Mouse (Mus musculus) CH12.LX (cell line): ENCODE data around the gene Gm20388. TPM values are rescaled to one million over a fixed set of nuclear protein-coding genes. Genes with fewer than 3 reads are reported as not detected.
A peak's percentile ranks its signal among the peaks of the same experiment; 100 is the strongest.

Experiments
- DNase-seq: peaks from one replicate; pipeline ENCODE4 v3.0.0-alpha.2; 2013; ENCODE audit errors: extremely low read depth
- H3K27ac ChIP-seq: 2 replicates; pipeline ENCODE4 v1.5.1; 2012; ENCODE audit warnings: low read depth, mild to moderate bottlenecking, control low read depth, moderate library complexity; ENCODE audit not compliant: insufficient read depth
- H3K27me3 ChIP-seq: replicated peaks from 2 replicates; pipeline ENCODE3; 2012; ENCODE audit warnings: inconsistent platforms
- H3K36me3 ChIP-seq, 2 experiments: replicated peaks in 1 of 2; 2 replicates each; pipeline versions ENCODE3 to v1.6.1; 2012; ENCODE audit warnings: inconsistent platforms in 1 of 2, low read length in 1 of 2, mild to moderate bottlenecking in 1 of 2, mixed read lengths in 1 of 2, moderate library complexity in 1 of 2; ENCODE audit not compliant: control insufficient read depth in 1 of 2, insufficient read depth in 1 of 2
- H3K4me1 ChIP-seq, 2 experiments: 2 replicates each; pipeline ENCODE4 v1.6.1; 2012; ENCODE audit warnings: inconsistent platforms in 1 of 2, moderate library complexity in 1 of 2; ENCODE audit not compliant: insufficient read depth in 2 of 2, control insufficient read depth in 1 of 2
- H3K4me2 ChIP-seq: 2 replicates; pipeline ENCODE4 v1.6.1; 2012; ENCODE audit warnings: low read depth, mild to moderate bottlenecking, control low read depth; ENCODE audit not compliant: poor library complexity, insufficient read depth, severe bottlenecking
- H3K4me3 ChIP-seq, 3 experiments: fragments of 150-350 bp in 1 of 3; sonication (generic) in 1 of 3; replicated peaks in 1 of 3; 2 replicates each; pipeline versions ENCODE3 to v1.5.1; 2011 to 2012; ENCODE audit warnings: low read depth in 2 of 3, low read length in 2 of 3, mild to moderate bottlenecking in 2 of 3, moderate library complexity in 2 of 3, control low read depth in 1 of 3, improper control_type of control experiment in 1 of 3, inconsistent platforms in 1 of 3, mixed read lengths in 1 of 3; ENCODE audit not compliant: poor library complexity in 1 of 3
- H3K79me2 ChIP-seq: replicated peaks from 2 replicates; pipeline ENCODE4 v1.6.1; 2012; ENCODE audit warnings: mild to moderate bottlenecking, moderate library complexity; ENCODE audit not compliant: control insufficient read depth, poor library complexity, insufficient read depth, severe bottlenecking; ENCODE audit errors: extremely low read depth
- H3K9ac ChIP-seq: 2 replicates; pipeline ENCODE4 v1.6.1; 2012; ENCODE audit warnings: low read depth, mild to moderate bottlenecking, control low read depth, moderate library complexity; ENCODE audit not compliant: insufficient read depth
- H3K9me3 ChIP-seq: replicated peaks from 2 replicates; pipeline ENCODE3; 2012; ENCODE audit warnings: low read length, inconsistent platforms, mixed read lengths
- BHLHE40 ChIP-seq: IDR thresholded peaks from 2 replicates; pipeline ENCODE4 v1.6.1; 2011; ENCODE audit warnings: mild to moderate bottlenecking, low read depth, low read length, improper control_type of control experiment
- ELF1 ChIP-seq: IDR thresholded peaks from 2 replicates; pipeline ENCODE4 v1.6.1; 2014; ENCODE audit warnings: low read depth, mild to moderate bottlenecking, inconsistent platforms, low read length, improper control_type of control experiment
- EP300 ChIP-seq: IDR thresholded peaks from 2 replicates; pipeline ENCODE4 v1.6.1; 2011; ENCODE audit warnings: low read length, improper control_type of control experiment
- ETS1 ChIP-seq: conservative IDR thresholded peaks from 2 replicates; pipeline ENCODE4 v1.6.1; 2012; ENCODE audit warnings: low read depth, mild to moderate bottlenecking, inconsistent platforms, low read length, improper control_type of control experiment, moderate library complexity
- IRF4 ChIP-seq: IDR thresholded peaks from 2 replicates; pipeline ENCODE4 v1.6.1; 2014; ENCODE audit warnings: low read depth, mild to moderate bottlenecking, inconsistent platforms, low read length, improper control_type of control experiment
- MAFK ChIP-seq: IDR thresholded peaks from 2 replicates; pipeline ENCODE4 v1.6.1; 2011; ENCODE audit warnings: low read length, improper control_type of control experiment; ENCODE audit not compliant: insufficient replicate concordance
- MAX ChIP-seq: IDR thresholded peaks from 2 replicates; pipeline ENCODE4 v1.6.1; 2011; ENCODE audit warnings: low read length, improper control_type of control experiment
- MAZ ChIP-seq: IDR thresholded peaks from 2 replicates; pipeline ENCODE4 v1.6.1; 2012; ENCODE audit warnings: low read depth, mild to moderate bottlenecking, inconsistent platforms, low read length, improper control_type of control experiment, moderate library complexity
- MEF2A ChIP-seq: IDR thresholded peaks from 2 replicates; pipeline ENCODE4 v1.6.1; 2014; ENCODE audit warnings: low read depth, mild to moderate bottlenecking, inconsistent platforms, low read length, improper control_type of control experiment, borderline replicate concordance
- MXI1 ChIP-seq: IDR thresholded peaks from 2 replicates; pipeline ENCODE4 v1.6.1; 2011; ENCODE audit warnings: mild to moderate bottlenecking, low read depth, low read length, improper control_type of control experiment
- MYC ChIP-seq: IDR thresholded peaks from 2 replicates; pipeline ENCODE4 v1.6.1; 2011; ENCODE audit warnings: low read depth, mild to moderate bottlenecking, improper control_type of control experiment, low read length
- NRF1 ChIP-seq: IDR thresholded peaks from 2 replicates; pipeline ENCODE4 v1.6.1; 2014; ENCODE audit warnings: low read depth, mild to moderate bottlenecking, inconsistent platforms, low read length, improper control_type of control experiment, moderate library complexity
- POLR2A ChIP-seq: IDR thresholded peaks from 2 replicates; pipeline ENCODE4 v1.6.1; 2011; ENCODE audit warnings: low read depth, mild to moderate bottlenecking, improper control_type of control experiment, low read length
- TBP ChIP-seq: conservative IDR thresholded peaks from 2 replicates; pipeline ENCODE4 v1.6.1; 2011; ENCODE audit warnings: low read depth, low read length, improper control_type of control experiment
- TCF12 ChIP-seq: IDR thresholded peaks from 2 replicates; pipeline ENCODE4 v1.6.1; 2014; ENCODE audit warnings: low read depth, mild to moderate bottlenecking, inconsistent platforms, low read length, improper control_type of control experiment
- UBTF ChIP-seq: IDR thresholded peaks from 2 replicates; pipeline ENCODE4 v1.6.1; 2012; ENCODE audit warnings: low read depth, mild to moderate bottlenecking, inconsistent platforms, low read length, improper control_type of control experiment, moderate library complexity
- USF1 ChIP-seq: IDR thresholded peaks from 2 replicates; pipeline ENCODE4 v1.6.1; 2014; ENCODE audit warnings: low read depth, mild to moderate bottlenecking, inconsistent platforms, low read length, improper control_type of control experiment
- ZC3H11A ChIP-seq: IDR thresholded peaks from 2 replicates; pipeline ENCODE4 v1.6.1; 2012; ENCODE audit warnings: low read depth, mild to moderate bottlenecking, inconsistent platforms, low read length, improper control_type of control experiment
- ZKSCAN1 ChIP-seq: IDR thresholded peaks from 2 replicates; pipeline ENCODE4 v1.6.1; 2012; ENCODE audit warnings: low read depth, inconsistent platforms, low read length, improper control_type of control experiment, borderline replicate concordance
- ZNF384 ChIP-seq: IDR thresholded peaks from 2 replicates; pipeline ENCODE4 v1.6.1; 2012; ENCODE audit warnings: low read depth, low read length, improper control_type of control experiment, inconsistent platforms
- dilution Hi-C: fragments of 300-500 bp; cut with MboI; formaldehyde crosslinking; loops from 2 replicates; pipeline ENCODE4 v1.14.3; 2020; ENCODE audit warnings: low sequenced_read_pairs; ENCODE audit not compliant: extremely low pct_unique_long_range_greater_than_20kb, extremely low pct_ligation_motif_present
- in situ Hi-C: fragments of 300-500 bp; cut with MboI; formaldehyde crosslinking; loops from 3 replicates; pipeline ENCODE4 v1.14.3; 2019; ENCODE audit warnings: low sequenced_read_pairs, low pct_ligation_motif_present, low pct_unique_long_range_greater_than_20kb, mixed read lengths
- polyA plus RNA-seq: library from polyadenylated mRNA; unstranded; fragments of >175 nt; gene quantifications from 2 replicates; pipeline ENCODE4 v1.2.1, GENCODE M21; 2012; ENCODE audit warnings: low read depth; ENCODE audit not compliant: insufficient read length
- total RNA-seq, 2 experiments: library from RNA; depleted of rRNA; stranded (reverse); fragments of 300-350 nt in 1 of 2; fragments of >200 nt in 1 of 2; gene quantifications; 2 replicates each; pipeline ENCODE4 v1.2.3; 2012 to 2014

The Gm20388 gene
- total and polyA plus RNA-seq, 3 experiments = 14.8 to 26.3 (median 22.2) TPM

- dilution Hi-C loops = no loop called here
- in situ Hi-C loops = no loop called here
These were observed 972.0 kb downstream of the Gm20388 start for GRCm38 (mm10) chr8:120882657-120883056.

GRCm38 (mm10) chr8:120883369-120883768, 972.7 kb downstream of the Gm20388 start:
- dilution Hi-C loops = no loop called here
- Histone ChIP-seq H3K4me1 (peaks cover 2 to 9% of the 10 kb centered on the region in 2 experiments; a peak in 3 of 4 replicates), H3K27me3 (peaks cover 95% of the 10 kb centered on the region), H3K9ac (no peak overlapping the region), H3K4me2 (peak overlapping the region; percentile 82), H3K4me3 (no peak overlapping the region), H3K27ac (no peak overlapping the region), H3K9me3 (no peaks in the 10 kb centered on the region), H3K79me2 (no peaks in the 10 kb centered on the region), H3K36me3 (no peaks in the 10 kb centered on the region)
- DNase-seq = no peak
- TF ChIP-seq ZNF384 (0 out of 2 replicates have a peak, but pooled peaks have one; percentile 24), MAX (peak; percentile 55; the same call in 1 of the 2 replicates), ELF1 (no peak), EP300 (peak; percentile 43; the same call in 1 of the 2 replicates), TBP (no peak), IRF4 (0 out of 2 replicates have a peak, but pooled peaks have one; percentile 47), MYC (peak; percentile 28; the same call in 1 of the 2 replicates), ETS1 (peak; percentile 40; the same call in 1 of the 2 replicates), MEF2A (peak; percentile 57; the same call in 1 of the 2 replicates), NRF1 (peak; percentile 20; the same call in 1 of the 2 replicates), MXI1 (peak; percentile 59; the same call in 1 of the 2 replicates), BHLHE40 (peak; percentile 67), ZC3H11A (no peak), TCF12 (peak; percentile 72), UBTF (0 out of 2 replicates have a peak, but pooled peaks have one; percentile 54)
- in situ Hi-C loops = no loop called here

More at GRCm38 (mm10) chr8:120882657-120883056, 972.0 kb downstream of the Gm20388 start:
- H3K27ac ChIP-seq = no peak overlapping the region
- H3K36me3 ChIP-seq = no peaks in the 10 kb centered on the region
- TF ChIP-seq IRF4 (no peak), POLR2A (no peak), ZKSCAN1 (no peak), BHLHE40 (no peak), USF1 (no peak), MAFK (no peak), MAZ (no peak)
- TF ChIP-seq, all 38 proteins: peak for 0
- DNase-seq = no peak
- Histone ChIP-seq H3K4me2 (no peak overlapping the region), H3K27me3 (peaks cover 95% of the 10 kb centered on the region), H3K9me3 (no peaks in the 10 kb centered on the region), H3K79me2 (no peaks in the 10 kb centered on the region), H3K4me3 (no peak overlapping the region), H3K4me1 (peaks cover 2 to 9% of the 10 kb centered on the region in 2 experiments; a peak in 3 of 4 replicates), H3K9ac (no peak overlapping the region)
